Mouse (Mus musculus) hindbrain, postnatal 0 days (tissue): ENCODE results near the gene Pde4d. TPM values are rescaled to one million over a fixed set of nuclear protein-coding genes. Genes with fewer than 3 reads are reported as not detected.

Source experiments
- ATAC-seq: fragments of 200-750 bp; cut with Nextera tagmentation; 2 replicates; pipeline ENCODE4 v1.8.0; 2017; ENCODE audit warnings: mild to moderate bottlenecking, moderate TSS enrichment, moderate library complexity
- DNase-seq: peaks from one replicate; pipeline ENCODE4 v3.0.0-alpha.2; 2015; ENCODE audit warnings: low spot score
- H3K27ac ChIP-seq: fragments of 300-500 bp; sonication (generic); 2 replicates; pipeline ENCODE4 v1.5.1; 2014; ENCODE audit warnings: mild to moderate bottlenecking
- H3K27me3 ChIP-seq: fragments of 300-500 bp; sonication (generic); 2 replicates; pipeline ENCODE4 v1.6.1; 2014; ENCODE audit warnings: low read length, mixed read lengths; ENCODE audit not compliant: insufficient read depth
- H3K36me3 ChIP-seq: fragments of 300-500 bp; sonication (generic); 2 replicates; pipeline ENCODE4 v1.6.1; 2014; ENCODE audit warnings: low read length, mixed read lengths; ENCODE audit not compliant: insufficient read depth
- H3K4me1 ChIP-seq: fragments of 300-500 bp; sonication (generic); 2 replicates; pipeline ENCODE4 v1.6.1; 2014; ENCODE audit warnings: antibody characterized with exemption, low read length, mixed read lengths; ENCODE audit not compliant: insufficient read depth
- H3K4me2 ChIP-seq: fragments of 300-500 bp; sonication (generic); 2 replicates; pipeline ENCODE4 v1.6.1; 2014; ENCODE audit warnings: low read depth, mild to moderate bottlenecking, low read length, moderate library complexity, mixed read lengths
- H3K4me3 ChIP-seq: fragments of 300-500 bp; sonication (generic); 2 replicates; pipeline ENCODE4 v1.5.1; 2014; ENCODE audit warnings: low read length
- H3K9ac ChIP-seq: fragments of 300-500 bp; sonication (generic); replicated peaks from 2 replicates; pipeline ENCODE4 v1.6.1; 2014; ENCODE audit warnings: mild to moderate bottlenecking, low read length, moderate library complexity, mixed read lengths
- H3K9me3 ChIP-seq: fragments of 300-500 bp; sonication (generic); 2 replicates; pipeline ENCODE4 v1.6.1; 2016; ENCODE audit warnings: low read length, mixed read lengths
- CTCF ChIP-seq: IDR thresholded peaks from 2 replicates; pipeline ENCODE4 v1.5.1; 2016; ENCODE audit warnings: antibody characterized with exemption, control low read depth, low read depth
- WGBS: fragments of 180-500 bp; shearing (Covaris S2); extraction: QIAGEN DNeasy Blood & Tissue Kit; methylation state at CpG from one replicate; pipeline ENCODE4 v1.1.7; 2014; 5-methylcytosine and 5-hydroxymethylcytosine counted together
- polyA plus RNA-seq: library from polyadenylated mRNA; unstranded; fragments of >200 nt; fragmentation: Nextera tagmentation; extraction: Ambion mirVana; gene quantifications from 2 replicates; pipeline ENCODE4 v1.2.1, GENCODE M21; 2015
- total RNA-seq: library from RNA; depleted of rRNA; stranded (reverse); fragments of >200 nt; gene quantifications from 2 replicates; pipeline ENCODE4 v1.2.3, GENCODE M21; 2014

The Pde4d gene
- total and polyA plus RNA-seq, 2 experiments from 2014 or later = 19.3 to 77.1 TPM

- Histone ChIP-seq H3K27me3 (no peaks in the 10 kb centered on the region), H3K4me1 (no peaks in the 10 kb centered on the region), H3K27ac (no peak overlapping the region), H3K36me3 (no peaks in the 10 kb centered on the region), H3K9ac (no peak overlapping the region), H3K4me2 (no peak overlapping the region), H3K9me3 (no peaks in the 10 kb centered on the region), H3K4me3 (no peak overlapping the region)
- WGBS = 78% methylated on average over 4 of the region's 4 CpGs
- TF ChIP-seq CTCF = no peak
- no peak for DNase-seq
- no peak for ATAC-seq
Observed at GRCm38 (mm10) chr13:108758331-108758730, 308.6 kb downstream of the Pde4d start.

GRCm38 (mm10) chr13:108759140-108759539, 309.4 kb downstream of the Pde4d start:
- Histone ChIP-seq H3K9ac (no peak overlapping the region), H3K27me3 (no peaks in the 10 kb centered on the region), H3K4me2 (no peak overlapping the region), H3K4me1 (no peaks in the 10 kb centered on the region), H3K9me3 (no peaks in the 10 kb centered on the region), H3K27ac (no peak overlapping the region), H3K4me3 (no peak overlapping the region), H3K36me3 (no peaks in the 10 kb centered on the region)
- ATAC-seq (no peak), DNase-seq (no peak)
- TF ChIP-seq CTCF = no peak
- 71% methylated on average over 4 of the region's 4 CpGs for whole genome bisulfite sequencing

- Histone ChIP-seq H3K4me2 (no peak overlapping the region), H3K36me3 (no peaks in the 10 kb centered on the region), H3K27me3 (no peaks in the 10 kb centered on the region), H3K27ac (no peak overlapping the region), H3K4me3 (no peak overlapping the region), H3K4me1 (no peaks in the 10 kb centered on the region), H3K9ac (no peak overlapping the region), H3K9me3 (no peaks in the 10 kb centered on the region)
- DNase-seq = no peak
- TF ChIP-seq CTCF = no peak
- WGBS = 87% methylated on average over 3 of the region's 3 CpGs
- ATAC-seq = no peak
Observed at GRCm38 (mm10) chr13:108763295-108763694, 313.5 kb downstream of the Pde4d start.

- TF ChIP-seq CTCF = no peak
- Histone ChIP-seq H3K27ac (no peak overlapping the region), H3K27me3 (no peaks in the 10 kb centered on the region), H3K9ac (no peak overlapping the region), H3K4me2 (no peak overlapping the region), H3K36me3 (no peaks in the 10 kb centered on the region), H3K4me3 (no peak overlapping the region), H3K9me3 (no peaks in the 10 kb centered on the region), H3K4me1 (no peaks in the 10 kb centered on the region)
- 61% methylated on average over 11 of the region's 11 CpGs for WGBS
- ATAC-seq (no peak), DNase-seq (no peak)
Observed at GRCm38 (mm10) chr13:108766020-108766727, 316.4 kb downstream of the Pde4d start.

GRCm38 (mm10) chr13:108769465-108770056, 319.8 kb downstream of the Pde4d start:
- DNase-seq (no peak), ATAC-seq (no peak)
- no peak overlapping the region for H3K9ac ChIP-seq
- no peaks in the 10 kb centered on the region for H3K4me1 ChIP-seq
- H3K27ac ChIP-seq = no peak overlapping the region
- no peaks in the 10 kb centered on the region for H3K27me3 ChIP-seq
- no peak overlapping the region for H3K4me2 ChIP-seq
- no peaks in the 10 kb centered on the region for H3K9me3 ChIP-seq
- 67% methylated on average over 3 of the region's 3 CpGs for WGBS
- no peak overlapping the region for H3K4me3 ChIP-seq
- H3K36me3 ChIP-seq = no peaks in the 10 kb centered on the region
- TF ChIP-seq CTCF = no peak

- no peak overlapping the region for H3K27ac ChIP-seq
- no peaks in the 10 kb centered on the region for H3K9me3 ChIP-seq
- no peak overlapping the region for H3K4me2 ChIP-seq
- H3K4me3 ChIP-seq = no peak overlapping the region
- H3K36me3 ChIP-seq = no peaks in the 10 kb centered on the region
- DNase-seq (no peak), ATAC-seq (no peak)
- WGBS = 44% methylated on average over 3 of the region's 3 CpGs
- H3K4me1 ChIP-seq = no peaks in the 10 kb centered on the region
- H3K27me3 ChIP-seq = no peaks in the 10 kb centered on the region
- H3K9ac ChIP-seq = no peak overlapping the region
- TF ChIP-seq CTCF = no peak
Observed at GRCm38 (mm10) chr13:108772386-108772785, 322.6 kb downstream of the Pde4d start.

GRCm38 (mm10) chr13:108774981-108775380, 325.2 kb downstream of the Pde4d start:
- Histone ChIP-seq H3K27ac (no peak overlapping the region), H3K4me3 (no peak overlapping the region), H3K27me3 (no peaks in the 10 kb centered on the region), H3K4me2 (no peak overlapping the region), H3K4me1 (no peaks in the 10 kb centered on the region), H3K36me3 (no peaks in the 10 kb centered on the region), H3K9ac (no peak overlapping the region), H3K9me3 (no peaks in the 10 kb centered on the region)
- no peak for DNase-seq
- TF ChIP-seq CTCF = no peak
- ATAC-seq = no peak
- 77% methylated on average over 1 of the region's 1 CpGs for WGBS
